Mouse (Mus musculus) E14TG2a.4 (cell line): Measurements from ENCODE around the gene Scamp3.

Experiments used
- H3K27me3 ChIP-seq: 2 replicates; pipeline ENCODE4 v1.6.1; 2014; ENCODE audit warnings: low read length, control low read depth; ENCODE audit not compliant: insufficient read depth
- H3K36me3 ChIP-seq: 2 replicates; pipeline ENCODE4 v1.6.1; 2014; ENCODE audit warnings: low read length, control low read depth; ENCODE audit not compliant: insufficient read depth
- H3K4me1 ChIP-seq: replicated peaks from 2 replicates; pipeline ENCODE4 v1.6.1; 2014; ENCODE audit warnings: low read depth, low read length, control low read depth
- H3K4me3 ChIP-seq: replicated peaks from 2 replicates; pipeline ENCODE4 v1.5.1; 2014; ENCODE audit warnings: mild to moderate bottlenecking, low read length
- H3K9me3 ChIP-seq: 2 replicates; pipeline ENCODE4 v1.6.1; 2014; ENCODE audit warnings: low read length, control low read depth
- CTCF ChIP-seq: conservative IDR thresholded peaks from 2 replicates; pipeline ENCODE4 v1.5.1; 2014; ENCODE audit warnings: low read length
- NANOG ChIP-seq: IDR thresholded peaks from 2 replicates; pipeline ENCODE4 v1.6.1; 2014; ENCODE audit warnings: borderline replicate concordance, low read length, mixed read lengths
- POU5F1 ChIP-seq: IDR thresholded peaks from 2 replicates; pipeline ENCODE4 v1.6.1; 2014; ENCODE audit warnings: low read length, borderline replicate concordance

Scamp3 gene

GRCm38 (mm10) chr3:89174844-89175243 lies 2.4 kb upstream of the Scamp3 start:
- no peak for TF ChIP-seq CTCF
- H3K4me3 ChIP-seq, result no peak overlapping the region
- peaks cover 85% of the 10 kb centered on the region for H3K36me3 ChIP-seq
- H3K9me3 ChIP-seq, result no peaks in the 10 kb centered on the region
- no peaks in the 10 kb centered on the region for H3K27me3 ChIP-seq
- peaks cover 27% of the 10 kb centered on the region for H3K4me1 ChIP-seq

GRCm38 (mm10) chr3:89175544-89175943 lies 1.7 kb upstream of the Scamp3 start:
- TF ChIP-seq POU5F1 (no peak), CTCF (no peak), NANOG (no peak)
- H3K4me1 ChIP-seq, result peaks cover 29% of the 10 kb centered on the region
- no peak overlapping the region for H3K4me3 ChIP-seq
- peaks cover 85% of the 10 kb centered on the region for H3K36me3 ChIP-seq
- no peaks in the 10 kb centered on the region for H3K27me3 ChIP-seq
- no peaks in the 10 kb centered on the region for H3K9me3 ChIP-seq

- peaks cover 38% of the 10 kb centered on the region for H3K4me1 ChIP-seq
Observed at GRCm38 (mm10) chr3:89176421-89176820, 852 bp upstream of the Scamp3 start.

GRCm38 (mm10) chr3:89178107-89178385 lies 773 bp downstream of the Scamp3 start:
- no peaks in the 10 kb centered on the region for H3K27me3 ChIP-seq
- peaks cover 53% of the 10 kb centered on the region for H3K4me1 ChIP-seq
- peak overlapping the region; percentile 93 for H3K4me3 ChIP-seq
- no peaks in the 10 kb centered on the region for H3K9me3 ChIP-seq
- TF ChIP-seq CTCF (no peak), NANOG (no peak), POU5F1 (no peak)
- peaks cover 83% of the 10 kb centered on the region for H3K36me3 ChIP-seq

More at GRCm38 (mm10) chr3:89176421-89176820, 852 bp upstream of the Scamp3 start:
- H3K27me3 ChIP-seq, result no peaks in the 10 kb centered on the region
- no peak overlapping the region for H3K4me3 ChIP-seq
- no peaks in the 10 kb centered on the region for H3K9me3 ChIP-seq
- H3K36me3 ChIP-seq, result peaks cover 85% of the 10 kb centered on the region
- no peak for TF ChIP-seq NANOG
- no peak for TF ChIP-seq POU5F1
- no peak for TF ChIP-seq CTCF

- Histone ChIP-seq H3K4me3 (peak overlapping the region; percentile 93), H3K4me1 (peaks cover 62% of the 10 kb centered on the region), H3K9me3 (no peaks in the 10 kb centered on the region), H3K27me3 (peaks cover 4% of the 10 kb centered on the region), H3K36me3 (peaks cover 73% of the 10 kb centered on the region)
- TF ChIP-seq NANOG (no peak), POU5F1 (no peak), CTCF (no peak)
Observed at GRCm38 (mm10) chr3:89179056-89179455, 1.8 kb downstream of the Scamp3 start.

GRCm38 (mm10) chr3:89181749-89182500 lies 4.7 kb downstream of the Scamp3 start:
- Histone ChIP-seq H3K36me3 (peaks cover 45% of the 10 kb centered on the region), H3K9me3 (no peaks in the 10 kb centered on the region)

GRCm38 (mm10) chr3:89182531-89183057 lies 5.3 kb downstream of the Scamp3 start:
- TF ChIP-seq CTCF (no peak), NANOG (no peak), POU5F1 (no peak)
- Histone ChIP-seq H3K9me3 (no peaks in the 10 kb centered on the region), H3K27me3 (peaks cover 32% of the 10 kb centered on the region), H3K4me1 (peaks cover 86% of the 10 kb centered on the region), H3K4me3 (peak overlapping the region; percentile 85), H3K36me3 (peaks cover 45% of the 10 kb centered on the region)

More at GRCm38 (mm10) chr3:89181749-89182500, 4.7 kb downstream of the Scamp3 start:
- H3K4me1 ChIP-seq, result peaks cover 80% of the 10 kb centered on the region
- H3K27me3 ChIP-seq, result peaks cover 25% of the 10 kb centered on the region
- peak overlapping the region; percentile 85 for H3K4me3 ChIP-seq
- no peak for TF ChIP-seq CTCF
- no peak for TF ChIP-seq NANOG
- no peak for TF ChIP-seq POU5F1

GRCm38 (mm10) chr3:89183058-89183958 lies 6.0 kb downstream of the Scamp3 start, which contains the start of gene Fam189b:
Gene Fam189b (plus strand): TSS chr3:89183143.
- Histone ChIP-seq H3K9me3 (no peaks in the 10 kb centered on the region), H3K4me1 (peaks cover 87% of the 10 kb centered on the region), H3K36me3 (peaks cover 45% of the 10 kb centered on the region), H3K4me3 (peak within 1 kb of the TSS; percentile 85), H3K27me3 (peaks cover 39% of the 10 kb centered on the region)
- TF ChIP-seq CTCF, result no peak
- no peak for TF ChIP-seq NANOG
- no peak for TF ChIP-seq POU5F1
